In the genomic region with DNA sequence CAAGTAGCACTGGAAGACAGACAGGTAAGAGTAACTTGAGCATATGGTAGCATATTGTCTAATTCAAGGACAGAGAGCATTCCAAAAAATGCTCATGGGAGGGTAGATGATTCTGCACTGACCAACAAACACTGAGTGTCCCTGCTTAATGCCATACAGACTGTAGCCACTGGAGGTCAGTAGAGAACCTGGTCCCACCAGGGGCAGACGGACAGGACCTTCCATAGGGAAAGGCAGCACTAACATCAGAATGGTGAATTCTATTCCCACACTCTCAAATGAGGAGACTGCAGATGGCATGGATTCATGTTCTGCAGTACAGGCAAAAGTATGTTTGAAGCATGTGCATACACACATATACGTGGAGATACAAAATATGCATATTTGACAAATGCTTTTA, we compare ENCODE assay signal across 8 mouse cellular contexts. TPM values are rescaled to one million over a fixed set of nuclear protein-coding genes. Genes with fewer than 3 reads are reported as not detected.
DNase-seq lines count a peak whose midpoint lies in the region; ATAC-seq and TF ChIP-seq lines count a peak whose summit lies in the region.

No protein-coding gene starts in this region.

- H3K9ac ChIP-seq in liver, embryonic 16.5 days (ENCODE audit: low read depth, low read length), result no peak overlapping the region
- no peak overlapping the region for H3K9ac ChIP-seq in neural tube, embryonic 14.5 days (replicated peaks; ENCODE audit: low read depth, low read length)

- peak; percentile 81 for TF ChIP-seq CTCF in C2C12 (IDR thresholded peaks at IDR 0.05; ENCODE audit: control insufficient read depth, insufficient read depth, insufficient read length)

- H3K4me2 ChIP-seq in liver, embryonic 16.5 days (ENCODE audit: low read depth, low read length), result no peak overlapping the region
- no peak overlapping the region for H3K4me2 ChIP-seq in neural tube, embryonic 14.5 days (ENCODE audit: low read depth, low read length)

- no peaks in the 10 kb centered on the region for H3K9me3 ChIP-seq in liver, embryonic 16.5 days (replicated peaks; ENCODE audit: control insufficient read depth, low read length)
- H3K9me3 ChIP-seq in neural tube, embryonic 14.5 days (ENCODE audit: control insufficient read depth, low read length), result no peaks in the 10 kb centered on the region

- ATAC-seq in liver, embryonic 16.5 days (ENCODE audit: low read depth), result peak; percentile 64; the same call in 1 of the 2 replicates
- ATAC-seq in neural tube, embryonic 14.5 days (ENCODE audit: low read depth), result peak; percentile 60; the same call in 1 of the 2 replicates

- 38% methylated on average over 2 of the region's 2 CpGs for WGBS in liver, embryonic 16.5 days (ENCODE audit: insufficient replicate concordance)
- WGBS in neural tube, embryonic 14.5 days, result 22% methylated on average over 2 of the region's 2 CpGs

- DNase-seq in adrenal gland, adult (ENCODE audit: inconsistent age in 2 of 2, low spot score in 1 of 2), result peak; percentile 74 to 93
- DNase-seq in embryo, embryonic 10 days (ENCODE audit: low spot score), result peak; percentile 81
- DNase-seq in heart, adult 8-10 months (ENCODE audit: low spot score), result peak; percentile 77
- peak; percentile 79 for DNase-seq in kidney, postnatal 14 days
- DNase-seq in testis, postnatal 14 days (ENCODE audit: low spot score), result peak; percentile 27

- no peaks in the 10 kb centered on the region for H3K36me3 ChIP-seq in C2C12 (ENCODE audit: control insufficient read depth, insufficient read depth)
- H3K36me3 ChIP-seq in liver, embryonic 16.5 days (ENCODE audit: control insufficient read depth, insufficient read depth), result no peaks in the 10 kb centered on the region
- H3K36me3 ChIP-seq in neural tube, embryonic 14.5 days (ENCODE audit: control insufficient read depth, insufficient read depth, low read length), result no peaks in the 10 kb centered on the region

- H3K79me3 ChIP-seq in C2C12 (ENCODE audit: low read depth), result peaks cover 2% of the 10 kb centered on the region

- H3K27me3 ChIP-seq in C2C12 (ENCODE audit: control insufficient read depth, insufficient read depth, insufficient read length), result no peaks in the 10 kb centered on the region
- H3K27me3 ChIP-seq in liver, embryonic 16.5 days (ENCODE audit: control insufficient read depth, insufficient read depth, low read depth, low read length), result no peaks in the 10 kb centered on the region
- no peaks in the 10 kb centered on the region for H3K27me3 ChIP-seq in neural tube, embryonic 14.5 days (ENCODE audit: control insufficient read depth, insufficient read depth, low read length)

- no peaks in the 10 kb centered on the region for H3K4me1 ChIP-seq in liver, embryonic 16.5 days (ENCODE audit: control insufficient read depth, low read depth, low read length)
- H3K4me1 ChIP-seq in neural tube, embryonic 14.5 days (ENCODE audit: control insufficient read depth, insufficient read depth, low read length), result no peaks in the 10 kb centered on the region

- no peak overlapping the region for H3ac ChIP-seq in C2C12 (ENCODE audit: control insufficient read depth, insufficient read length, low read depth)

- H3K4me3 ChIP-seq in C2C12 (ENCODE audit: insufficient read depth, poor library complexity, severe bottlenecking), result no peak overlapping the region
- H3K4me3 ChIP-seq in liver, embryonic 16.5 days (ENCODE audit: low read depth, low read length), result no peak overlapping the region
- H3K4me3 ChIP-seq in neural tube, embryonic 14.5 days (ENCODE audit: low read depth, low read length), result no peak overlapping the region

- no peak overlapping the region for H3K27ac ChIP-seq in liver, embryonic 16.5 days (ENCODE audit: low read length)
- H3K27ac ChIP-seq in neural tube, embryonic 14.5 days (ENCODE audit: low read depth, low read length), result no peak overlapping the region

- peaks cover 1% of the 10 kb centered on the region for H3K79me2 ChIP-seq in C2C12 (ENCODE audit: control insufficient read depth, insufficient read depth)

TF ChIP-seq in C2C12, 6 proteins besides CTCF, POLR2A, EP300 and RAD21:
- TF ChIP-seq FOSL1 (IDR thresholded peaks at IDR 0.05; ENCODE audit: insufficient read depth, low read length, poor library complexity, severe bottlenecking) (no peak), MYOD1 (IDR thresholded peaks at IDR 0.05; ENCODE audit: control insufficient read depth, insufficient read length, low read depth) (no peak), MYOG (IDR thresholded peaks at IDR 0.05; ENCODE audit: control insufficient read depth, extremely low read depth, insufficient read length) (no peak), CEBPB (IDR thresholded peaks at IDR 0.05; ENCODE audit: low read depth) (no peak)

RNA-seq across cellular contexts. Expression of a gene that starts 54.2 kb away (rescaled TPM):
- polyA plus RNA-seq in C2C12 (2012; fragmentation: generic; extraction: Trizol), result 20.2 TPM
- total RNA-seq in heart, adult 8-10 months (2022), result 10 to 100 TPM; 23.4 to 27.4 (median 25.4) TPM
- 51.9 and 52.1 TPM in 2 replicates for polyA plus RNA-seq in liver, embryonic 16.5 days (2015; fragmentation: Nextera tagmentation; extraction: Ambion mirVana)
- 52.3 and 69.2 TPM in 2 replicates for polyA plus RNA-seq in neural tube, embryonic 14.5 days (2014; fragmentation: Nextera tagmentation; extraction: Ambion mirVana)

RNA-seq across cellular contexts. Expression of a gene that starts 54.4 kb away (rescaled TPM):
- 2.8 TPM for polyA plus RNA-seq in C2C12 (2012; fragmentation: generic; extraction: Trizol)
- total RNA-seq in heart, adult 8-10 months (2022), result 1 to 10 TPM; 2.0 to 2.6 (median 2.4) TPM
- 1.6 and 1.9 TPM in 2 replicates for polyA plus RNA-seq in liver, embryonic 16.5 days (2015; fragmentation: Nextera tagmentation; extraction: Ambion mirVana)
- 6.1 and 6.2 TPM in 2 replicates for polyA plus RNA-seq in neural tube, embryonic 14.5 days (2014; fragmentation: Nextera tagmentation; extraction: Ambion mirVana)

Comparison
In these comparisons a context has a peak if more than half of its experiments do, and no peak if none do; other contexts are left out.
1. DNase-seq: peak in every context shown above with its lines; median percentile 84 in adrenal gland, adult; 81 in embryo, embryonic 10 days; 79 in kidney, postnatal 14 days; 77 in heart, adult 8-10 months; 27 in testis, postnatal 14 days.